Mouse (Mus musculus): ENCODE measurements around the gene Raph1.

GRCm38 (mm10) chr1:60599926-60600325 is 33.0 kb upstream of the Raph1 start:
- TF ChIP-seq GATA1 (IDR thresholded peaks at IDR 0.05; ENCODE audit: low read length) (no peak), TAL1 (IDR thresholded peaks at IDR 0.05; ENCODE audit: low read length) (no peak)
